Mouse (Mus musculus): ENCODE results near the gene Tsfm. TPM values are rescaled to one million over a fixed set of nuclear protein-coding genes. Genes with fewer than 3 reads are reported as not detected.

The Tsfm gene
- polyA plus RNA-seq, 1 experiment from 2014 or later, result 65.7 TPM

DNA sequence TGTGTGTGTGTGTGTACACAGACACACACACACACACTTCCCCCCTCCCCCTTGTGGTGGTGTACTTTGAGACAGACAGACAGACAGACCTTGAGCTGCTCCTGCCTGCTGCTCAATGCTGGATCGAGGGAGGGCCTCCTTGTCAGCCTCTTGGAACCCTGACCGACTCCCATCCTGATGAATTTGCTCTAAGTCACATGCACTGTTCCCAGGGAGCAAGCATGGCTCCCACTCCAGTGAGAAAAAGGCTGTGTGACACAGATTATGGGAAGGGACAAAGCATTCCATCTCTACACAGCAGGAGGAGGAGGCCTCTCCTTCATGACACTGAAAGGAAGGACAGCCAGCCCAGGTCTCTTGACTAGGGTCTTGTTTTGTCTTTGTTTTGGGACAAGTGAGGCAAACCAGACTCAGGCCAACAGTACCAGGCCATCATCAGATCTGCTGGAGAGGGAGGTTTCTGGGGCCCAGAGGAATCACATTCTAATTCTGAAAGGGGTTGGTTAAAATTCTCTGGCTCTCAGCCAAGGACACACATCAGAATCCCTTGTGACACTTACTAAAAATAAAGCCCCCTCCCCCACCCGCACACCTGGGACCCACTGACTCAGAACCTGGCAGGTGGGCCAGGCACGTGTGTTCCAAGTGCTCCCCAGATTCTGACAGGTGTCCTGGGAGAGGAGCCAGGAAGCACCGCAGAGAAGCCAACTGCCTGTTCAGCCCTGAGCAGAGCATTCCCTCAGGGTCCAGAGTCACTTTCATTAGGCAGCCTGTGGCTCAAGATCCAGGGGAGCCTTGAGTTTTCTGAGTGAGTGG, 46.2 kb downstream of the Tsfm start:
- WGBS (ENCODE audit: insufficient replicate concordance), result 58% methylated on average over 5 of the region's 5 CpGs
- DNase-seq (no peak), ATAC-seq (ENCODE audit: low read depth) (no peak)
- no peak overlapping the region; the same call in 1 of the 2 replicates for H3K4me2 ChIP-seq
- H3K27me3 ChIP-seq, result peaks cover 4% of the 10 kb centered on the region; the same call in 1 of the 2 replicates
- H3K4me3 ChIP-seq (replicated peaks), result no peak overlapping the region
- 0 out of 2 replicates have a peak, but pooled peaks cover 8% of the 10 kb centered on the region for H3K36me3 ChIP-seq
- H3K4me1 ChIP-seq (replicated peaks), result peaks cover 93% of the 10 kb centered on the region
- peak overlapping the region; percentile 23; the same call in 1 of the 2 replicates for H3K27ac ChIP-seq
- peak overlapping the region; percentile 29; the same call in 1 of the 2 replicates for H3K9ac ChIP-seq
- H3K9me3 ChIP-seq (replicated peaks), result no peaks in the 10 kb centered on the region

DNA sequence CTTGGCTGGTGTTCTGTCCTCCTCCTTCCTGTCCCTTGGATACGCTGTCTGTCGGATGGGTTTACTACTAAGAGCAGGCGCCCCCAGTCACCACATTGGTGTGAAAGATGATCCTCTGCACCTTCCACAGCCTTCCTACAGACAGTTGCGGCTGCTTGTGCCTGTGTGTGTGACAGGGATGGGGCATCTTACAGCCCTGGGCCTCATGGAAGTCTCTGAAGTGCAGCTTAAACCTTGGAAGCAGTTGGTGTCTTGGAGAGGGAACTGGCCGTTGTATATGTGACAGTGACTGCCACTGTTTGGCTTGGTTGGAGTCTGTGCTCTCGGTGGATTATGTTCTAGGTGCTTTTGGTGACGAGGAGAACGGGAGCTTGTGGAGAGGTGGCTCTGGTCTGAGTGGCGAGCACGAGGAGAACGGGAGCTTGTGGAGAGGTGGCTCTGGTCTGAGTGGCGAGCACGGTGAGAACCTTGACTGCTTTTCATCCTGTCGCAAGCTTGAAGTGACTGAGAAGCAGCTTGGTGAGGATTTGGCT, 47.4 kb downstream of the Tsfm start:
- Histone ChIP-seq H3K4me3 (replicated peaks) (no peak overlapping the region), H3K4me2 (peak overlapping the region; percentile 86), H3K4me1 (replicated peaks) (peaks cover 84% of the 10 kb centered on the region), H3K27ac (no peak overlapping the region), H3K36me3 (0 out of 2 replicates have a peak, but pooled peaks cover 8% of the 10 kb centered on the region), H3K9me3 (replicated peaks) (no peaks in the 10 kb centered on the region), H3K9ac (no peak overlapping the region), H3K27me3 (peaks cover 4% of the 10 kb centered on the region; the same call in 1 of the 2 replicates)
- ATAC-seq (ENCODE audit: low read depth), result no peak
- no peak for DNase-seq
- 64% methylated on average over 14 of the region's 14 CpGs for WGBS (ENCODE audit: insufficient replicate concordance)

DNA sequence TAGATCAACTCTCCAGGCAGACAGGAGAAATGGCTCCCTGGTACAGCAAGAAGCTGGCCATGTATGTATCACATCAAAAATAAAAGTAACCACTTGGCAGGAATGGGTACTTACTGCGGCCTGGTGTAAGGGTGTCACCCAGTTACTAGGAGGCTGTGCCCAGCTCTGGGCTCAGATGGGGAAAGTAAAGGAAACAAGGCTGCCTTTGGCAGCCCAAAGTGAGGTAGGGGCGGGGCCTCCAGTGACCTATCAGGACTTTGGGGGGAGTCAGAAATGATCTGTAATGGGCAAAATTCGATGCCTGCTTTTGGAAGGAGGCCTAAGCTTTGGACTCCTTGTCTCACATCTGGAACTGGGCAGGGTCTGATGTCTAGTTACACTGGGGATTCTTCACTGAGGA, 48.9 kb downstream of the Tsfm start:
- Histone ChIP-seq H3K9ac (no peak overlapping the region), H3K36me3 (0 out of 2 replicates have a peak, but pooled peaks cover 8% of the 10 kb centered on the region), H3K9me3 (replicated peaks) (no peaks in the 10 kb centered on the region), H3K27me3 (peaks cover 4% of the 10 kb centered on the region; the same call in 1 of the 2 replicates), H3K27ac (peak overlapping the region; percentile 15; the same call in 1 of the 2 replicates), H3K4me2 (peak overlapping the region; percentile 86), H3K4me3 (replicated peaks) (peak overlapping the region; percentile 10; the same call in 1 of the 2 replicates), H3K4me1 (replicated peaks) (peaks cover 81% of the 10 kb centered on the region)
- ATAC-seq (ENCODE audit: low read depth) (no peak), DNase-seq (no peak)
- 63% methylated on average over 3 of the region's 3 CpGs for WGBS (ENCODE audit: insufficient replicate concordance)

DNA sequence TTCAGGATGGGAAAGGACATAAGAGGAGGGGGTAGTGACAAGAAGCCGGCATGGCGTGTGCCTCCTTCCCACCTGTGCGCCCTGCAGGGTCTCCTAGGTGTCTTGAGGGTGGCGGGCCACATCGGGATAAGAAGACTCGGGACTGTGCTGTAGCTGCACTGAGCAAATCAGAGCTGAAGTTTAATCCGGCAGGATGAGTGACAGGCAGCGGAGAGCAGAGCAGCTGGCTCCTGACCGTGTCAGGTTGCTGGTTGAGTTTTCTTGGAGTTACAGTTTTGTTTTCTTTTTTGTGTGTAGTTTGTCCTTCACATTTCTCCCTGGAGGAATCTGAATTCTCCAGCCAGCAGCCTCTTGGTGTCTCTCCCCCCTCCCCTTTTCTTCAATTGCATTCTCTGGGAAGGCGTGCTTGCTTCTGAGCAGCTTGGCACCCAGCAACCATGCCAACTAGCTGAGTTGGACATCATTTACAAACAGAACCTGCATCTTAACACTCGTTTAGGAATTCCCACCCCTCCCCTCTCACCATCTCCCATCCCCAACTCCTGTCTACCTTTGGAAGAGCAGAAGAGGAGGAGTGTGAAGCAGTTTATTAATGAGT, 49.6 kb downstream of the Tsfm start:
- H3K4me1 ChIP-seq (replicated peaks), result peaks cover 74% of the 10 kb centered on the region
- 49% methylated on average over 11 of the region's 11 CpGs for WGBS (ENCODE audit: insufficient replicate concordance)

DNA sequence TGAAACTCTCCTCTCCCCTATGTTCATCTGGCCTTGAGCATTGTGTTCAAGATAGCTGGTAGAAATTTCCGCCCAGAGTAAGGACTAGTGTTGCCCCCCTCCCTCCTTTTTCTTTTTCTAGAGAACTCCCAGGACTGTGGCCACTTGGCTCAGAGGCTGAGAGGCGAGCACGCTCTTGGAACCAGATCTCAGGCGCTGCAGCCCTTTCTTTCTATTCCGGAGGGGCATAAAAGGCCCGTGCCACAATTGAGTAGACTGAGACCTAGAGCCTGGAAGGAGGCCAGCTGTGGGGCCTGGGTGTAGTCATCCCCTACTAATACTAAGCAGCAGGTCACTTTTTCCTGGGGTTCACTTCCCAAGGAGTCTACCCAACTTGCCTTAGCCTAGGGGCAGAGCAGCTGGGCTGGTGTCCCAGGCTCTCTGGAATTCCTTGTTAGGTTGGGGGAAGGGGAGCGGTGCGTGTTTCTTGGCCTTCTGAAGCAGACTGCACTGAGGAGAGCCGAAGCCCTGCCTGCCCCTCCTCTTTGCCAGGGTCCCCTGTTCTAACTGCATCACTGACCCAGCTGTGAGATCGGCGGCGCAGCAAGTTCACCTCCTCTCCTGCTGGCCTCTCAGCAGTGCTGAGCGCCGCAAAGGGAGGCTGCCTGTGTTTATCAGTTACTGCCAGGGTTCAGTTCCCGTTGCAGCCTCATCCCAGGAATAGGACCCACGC, 50.3 kb downstream of the Tsfm start:
- Histone ChIP-seq H3K27me3 (peaks cover 12% of the 10 kb centered on the region), H3K4me2 (peak overlapping the region; percentile 86), H3K27ac (peak overlapping the region; percentile 87), H3K9me3 (replicated peaks) (no peaks in the 10 kb centered on the region), H3K36me3 (0 out of 2 replicates have a peak, but pooled peaks cover 8% of the 10 kb centered on the region), H3K4me1 (replicated peaks) (peaks cover 68% of the 10 kb centered on the region), H3K9ac (peak overlapping the region; percentile 91), H3K4me3 (replicated peaks) (peak overlapping the region; percentile 92)
- WGBS (ENCODE audit: insufficient replicate concordance), result 15% methylated on average over 16 of the region's 16 CpGs
- ATAC-seq (ENCODE audit: low read depth) (no peak), DNase-seq (peak; percentile 13)

More for the DNA sequence above, 49.6 kb downstream of the Tsfm start:
- no peak for ATAC-seq (ENCODE audit: low read depth)
- Histone ChIP-seq H3K4me3 (replicated peaks) (peak overlapping the region; percentile 92), H3K36me3 (0 out of 2 replicates have a peak, but pooled peaks cover 8% of the 10 kb centered on the region), H3K27me3 (peaks cover 6% of the 10 kb centered on the region), H3K4me2 (peak overlapping the region; percentile 86), H3K9me3 (replicated peaks) (no peaks in the 10 kb centered on the region), H3K9ac (peak overlapping the region; percentile 91), H3K27ac (peak overlapping the region; percentile 87)
- DNase-seq, result no peak

DNA sequence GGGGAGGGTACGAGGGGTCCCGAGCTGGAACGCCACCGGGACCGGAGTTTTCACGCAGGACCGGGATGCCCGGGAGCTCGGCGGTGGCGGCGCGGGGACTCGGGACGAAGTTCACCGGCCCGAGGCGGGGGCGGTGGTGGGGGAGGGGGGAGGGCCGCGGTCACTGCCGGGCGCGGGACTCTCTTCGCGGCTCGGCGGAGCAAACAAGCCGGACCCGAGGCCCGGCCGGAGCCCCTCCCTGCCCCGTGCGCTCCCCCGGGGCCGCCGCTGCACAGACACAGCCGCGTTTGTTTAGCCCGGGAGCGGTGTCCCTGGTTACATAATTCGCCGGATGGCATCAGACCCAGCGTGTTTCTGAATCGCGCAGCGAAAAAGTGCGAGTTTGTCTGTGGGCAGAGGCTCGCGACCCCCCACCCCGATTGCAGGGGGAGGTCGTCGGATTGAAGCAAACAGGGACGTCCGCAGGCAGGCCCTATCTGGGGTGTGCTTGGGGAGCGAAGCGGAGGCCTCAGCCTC, 50.9 kb downstream of the Tsfm start:
- H3K4me2 ChIP-seq, result peak overlapping the region; percentile 86
- peaks cover 15% of the 10 kb centered on the region for H3K27me3 ChIP-seq
- H3K36me3 ChIP-seq, result 0 out of 2 replicates have a peak, but pooled peaks cover 4% of the 10 kb centered on the region
- ATAC-seq (ENCODE audit: low read depth) (no peak), DNase-seq (peak; percentile 18)
- H3K27ac ChIP-seq, result peak overlapping the region; percentile 87
- H3K4me3 ChIP-seq (replicated peaks), result peak overlapping the region; percentile 92
- under 1% methylated on average over 54 of the region's 57 CpGs for WGBS (ENCODE audit: insufficient replicate concordance)
- H3K9me3 ChIP-seq (replicated peaks), result no peaks in the 10 kb centered on the region
- H3K9ac ChIP-seq, result peak overlapping the region; percentile 91
- peaks cover 63% of the 10 kb centered on the region for H3K4me1 ChIP-seq (replicated peaks)

DNA sequence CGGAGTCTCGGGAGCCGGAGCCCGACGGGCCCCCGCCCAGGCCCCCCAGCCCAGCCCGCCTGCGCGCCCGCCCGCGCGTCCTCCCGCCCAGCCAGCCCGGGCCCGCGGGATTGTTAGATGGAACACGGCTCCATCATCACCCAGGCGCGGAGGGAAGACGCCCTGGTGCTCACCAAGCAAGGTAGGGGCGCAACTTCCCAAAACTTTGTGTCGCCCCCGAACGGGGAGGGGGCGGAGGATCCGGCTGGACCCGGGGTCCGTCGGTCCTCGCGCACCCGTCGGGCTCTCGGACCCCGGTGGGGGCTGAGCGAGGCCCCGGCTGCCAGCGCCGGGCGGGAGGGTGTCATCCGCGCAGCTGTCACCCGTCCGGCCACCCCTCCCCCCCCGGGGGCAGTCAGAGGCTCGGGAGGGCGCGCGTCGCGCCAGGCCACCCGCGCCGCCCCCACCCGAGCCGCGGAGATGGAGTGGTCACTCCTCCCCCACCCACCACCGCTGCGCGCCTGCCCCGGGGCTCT, 51.5 kb downstream of the Tsfm start:
- Histone ChIP-seq H3K27me3 (peaks cover 15% of the 10 kb centered on the region), H3K4me1 (replicated peaks) (peaks cover 58% of the 10 kb centered on the region), H3K4me2 (peak overlapping the region; percentile 86), H3K9me3 (replicated peaks) (no peaks in the 10 kb centered on the region), H3K27ac (peak overlapping the region; percentile 87), H3K36me3 (0 out of 2 replicates have a peak, but pooled peaks cover 2% of the 10 kb centered on the region), H3K9ac (peak overlapping the region; percentile 91), H3K4me3 (replicated peaks) (peak overlapping the region; percentile 92)
- 2% methylated on average over 39 of the region's 62 CpGs for WGBS (ENCODE audit: insufficient replicate concordance)
- DNase-seq, result peak; percentile 49
- peak; percentile 17 for ATAC-seq (ENCODE audit: low read depth)

DNA sequence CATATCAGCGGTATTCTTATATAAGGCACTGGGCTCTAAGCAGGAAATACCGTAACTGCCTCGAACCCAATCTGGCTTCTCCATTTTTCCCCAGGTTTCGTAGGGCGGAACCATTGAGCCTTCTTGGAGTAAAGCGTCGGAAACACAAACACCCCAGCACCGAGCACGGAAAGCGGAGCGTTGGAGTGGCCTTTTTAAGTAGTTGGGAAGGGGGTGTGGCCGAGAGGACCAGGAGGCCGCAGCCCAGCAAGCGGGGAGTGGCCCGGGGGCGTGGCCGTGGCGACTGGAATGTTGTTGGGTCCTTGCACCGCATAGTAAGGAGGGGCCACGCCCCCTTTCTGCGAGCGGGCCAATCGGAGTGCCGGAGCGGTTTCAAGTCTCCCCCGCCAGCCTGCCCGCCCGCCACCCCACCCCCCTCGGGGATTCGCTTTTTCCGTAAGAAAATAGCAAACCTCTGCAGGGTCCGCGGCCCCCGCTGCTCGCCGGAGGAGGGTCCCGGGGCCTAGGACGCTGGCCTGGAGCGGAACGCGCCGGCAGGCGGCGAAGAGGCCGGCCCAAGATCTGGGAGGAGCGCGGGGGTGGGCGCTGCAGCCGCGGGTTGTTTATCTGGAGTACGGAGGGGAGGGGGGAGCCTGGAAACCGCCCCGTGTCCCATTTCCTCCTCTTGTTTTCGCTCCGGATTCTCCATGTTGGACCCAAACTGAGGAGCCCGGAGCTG, 52.2 kb downstream of the Tsfm start, which contains the start of gene Ctdsp2:
Gene Ctdsp2, plus strand, starts transcription at position 441 of the 718 bp plus-strand sequence.
- Histone ChIP-seq H3K4me3 (replicated peaks) (peak within 1 kb of the TSS; percentile 92), H3K27me3 (peaks cover 15% of the 10 kb centered on the region), H3K36me3 (no peaks in the 10 kb centered on the region), H3K9me3 (replicated peaks) (no peaks in the 10 kb centered on the region), H3K27ac (peak within 1 kb of the TSS; percentile 87), H3K4me1 (replicated peaks) (peaks cover 51% of the 10 kb centered on the region), H3K9ac (peak within 1 kb of the TSS; percentile 91), H3K4me2 (peak within 1 kb of the TSS; percentile 86)
- peak; percentile 90 for ATAC-seq (ENCODE audit: low read depth)
- WGBS (ENCODE audit: insufficient replicate concordance), result under 1% methylated on average over 55 of the region's 56 CpGs
- DNase-seq, result peak; percentile 99

DNA sequence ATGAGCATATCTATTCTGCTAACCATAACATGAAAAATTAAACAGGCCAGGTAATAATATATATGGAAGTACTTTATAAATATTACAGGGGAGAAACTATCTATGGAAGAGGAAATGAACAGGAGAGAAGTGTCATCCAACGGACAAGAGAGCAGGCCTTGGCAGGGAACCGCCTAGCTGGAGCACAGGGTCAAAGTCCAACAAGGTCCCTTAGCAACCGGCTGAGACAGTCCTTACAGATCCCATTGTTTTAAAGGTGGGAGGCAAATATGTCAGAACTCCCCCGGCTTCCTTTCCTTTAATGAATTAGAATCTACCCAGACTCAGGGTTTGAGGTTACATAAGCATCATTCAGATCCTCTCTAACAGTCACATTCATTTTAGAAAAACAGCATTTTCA, 53.6 kb downstream of the Tsfm start:
- Histone ChIP-seq H3K9me3 (replicated peaks) (no peaks in the 10 kb centered on the region), H3K27me3 (peaks cover 15% of the 10 kb centered on the region), H3K4me3 (replicated peaks) (no peak overlapping the region), H3K9ac (no peak overlapping the region), H3K4me1 (replicated peaks) (peaks cover 48% of the 10 kb centered on the region), H3K27ac (no peak overlapping the region), H3K4me2 (no peak overlapping the region), H3K36me3 (no peaks in the 10 kb centered on the region)
- DNase-seq (no peak), ATAC-seq (ENCODE audit: low read depth) (no peak)
- WGBS (ENCODE audit: insufficient replicate concordance), result 62% methylated on average over 4 of the region's 4 CpGs

DNA sequence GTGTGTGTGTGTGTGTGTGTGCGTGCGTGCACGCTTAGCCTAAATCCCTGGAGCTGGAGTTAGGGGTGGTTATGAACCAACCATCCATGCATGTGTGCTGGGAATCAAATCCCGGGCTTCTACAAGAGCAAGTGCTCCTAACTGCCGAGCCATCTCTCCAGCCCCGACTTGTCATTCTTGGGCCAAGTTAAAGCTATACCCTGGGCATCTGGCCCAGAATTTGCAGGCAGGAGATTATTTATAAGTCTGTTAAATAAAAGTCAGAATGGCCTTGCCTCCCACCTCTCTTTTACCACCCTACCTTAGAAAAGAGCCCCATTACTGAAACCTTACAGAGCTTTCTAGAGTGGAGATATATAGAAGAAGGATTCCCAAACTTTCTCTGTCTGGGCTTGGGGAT, 54.9 kb downstream of the Tsfm start:
- no peak overlapping the region for H3K4me3 ChIP-seq (replicated peaks)
- 73% methylated on average over 6 of the region's 6 CpGs for WGBS (ENCODE audit: insufficient replicate concordance)
- peaks cover 15% of the 10 kb centered on the region for H3K27me3 ChIP-seq
- DNase-seq (no peak), ATAC-seq (ENCODE audit: low read depth) (no peak)
- H3K9me3 ChIP-seq (replicated peaks), result no peaks in the 10 kb centered on the region
- H3K9ac ChIP-seq, result no peak overlapping the region
- H3K36me3 ChIP-seq, result no peaks in the 10 kb centered on the region
- no peak overlapping the region for H3K27ac ChIP-seq
- H3K4me1 ChIP-seq (replicated peaks), result peaks cover 45% of the 10 kb centered on the region
- H3K4me2 ChIP-seq, result no peak overlapping the region
